13 mouse cellular contexts compared by ENCODE assay signal in the genomic region with DNA sequence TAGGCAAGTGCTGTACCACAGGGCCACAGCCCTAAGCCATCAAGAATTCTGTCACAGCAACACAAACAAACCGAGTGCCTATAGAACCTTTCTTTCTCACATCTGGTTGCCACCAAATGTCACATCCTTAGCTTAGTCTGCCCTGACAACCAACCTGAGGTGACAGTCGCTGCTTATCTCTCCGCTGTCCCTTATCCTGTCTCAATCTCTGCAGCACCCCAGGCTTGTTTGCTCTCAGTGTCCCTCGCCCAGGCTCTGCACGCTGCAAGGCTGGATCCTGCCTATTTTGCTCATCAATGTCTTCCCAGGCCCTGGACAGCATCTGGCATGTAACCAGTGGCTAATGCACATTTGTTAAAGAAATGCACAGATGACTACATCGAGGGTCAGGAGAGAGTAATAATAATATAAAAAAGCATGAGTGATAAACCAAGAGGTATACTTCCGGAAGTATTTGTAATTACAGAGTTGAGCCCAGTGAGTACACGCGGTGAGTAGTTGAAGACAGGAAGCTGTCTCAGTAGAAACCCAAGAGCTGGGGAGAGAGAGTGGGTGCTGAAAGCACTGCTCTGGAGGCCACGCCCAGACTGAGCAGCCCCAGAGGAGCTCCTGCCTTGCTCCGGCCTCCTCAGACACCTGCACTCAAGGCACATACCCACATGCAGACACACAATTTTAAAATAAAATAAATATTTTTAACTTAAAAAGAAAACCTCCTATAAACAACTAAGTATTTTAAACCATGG. TPM values are rescaled to one million over a fixed set of nuclear protein-coding genes. Genes with fewer than 3 reads are reported as not detected.
DNase-seq lines count a peak whose midpoint lies in the region; ATAC-seq and TF ChIP-seq lines count a peak whose summit lies in the region.
"Had no signal": no experiment of that assay in that cellular context is flagged by ENCODE, and none has a peak within 500 bp of the region (broad histone marks: within the 10 kb centered on the region; RNA-seq: fewer than 3 reads in every experiment).

No protein-coding gene starts in this region.

- no peak for TF ChIP-seq CTCF in layer of hippocampus, adult 2 months (conservative IDR thresholded peaks at IDR 0.05)

- no peak overlapping the region for H3K4me3 ChIP-seq in layer of hippocampus, adult 2 months
- no peak overlapping the region for H3K4me3 ChIP-seq in embryonic facial prominence, embryonic 10.5 days
- H3K4me3 ChIP-seq: limb, embryonic 13.5 days had no signal

- no peaks in the 10 kb centered on the region for H3K9me3 ChIP-seq in embryonic facial prominence, embryonic 10.5 days
- H3K9me3 ChIP-seq: limb, embryonic 13.5 days had no signal

- H3K27ac ChIP-seq in layer of hippocampus, adult 2 months = peak overlapping the region; percentile 36; the same call in 1 of the 2 replicates
- no peak overlapping the region for H3K27ac ChIP-seq in embryonic facial prominence, embryonic 10.5 days (replicated peaks)
- H3K27ac ChIP-seq: limb, embryonic 13.5 days had no signal

- ATAC-seq in CD4-positive, CD25-positive, alpha-beta regulatory T cell, adult 4 months = peak; percentile 99
- ATAC-seq in inflammation-experienced regulatory T-cells, adult 6 months = peak; percentile 100

- 75% methylated on average over 11 of the region's 11 CpGs for WGBS in embryonic facial prominence, embryonic 10.5 days

- peaks cover 49% of the 10 kb centered on the region for H3K4me1 ChIP-seq in embryonic facial prominence, embryonic 10.5 days

- H3K36me3 ChIP-seq in embryonic facial prominence, embryonic 10.5 days (replicated peaks) = peaks cover 21% of the 10 kb centered on the region; the same call in 1 of the 2 replicates
- H3K36me3 ChIP-seq: limb, embryonic 13.5 days had no signal

- no peak for DNase-seq in layer of hippocampus, adult 2 months (ENCODE audit: low spot score in 2 of 2)
- no peak for DNase-seq in layer of hippocampus, adult 11-12 months (ENCODE audit: low spot score)
- DNase-seq in thymus, postnatal 14 days = peak; percentile 84
- DNase-seq in left cerebral cortex, adult 11 months (ENCODE audit: low spot score) = no peak
- no peak for DNase-seq in yolk sac, embryonic 10.5 days (ENCODE audit: low spot score)
- no peak for DNase-seq in embryonic facial prominence, embryonic 10.5 days (ENCODE audit: low spot score)
- DNase-seq: embryo, embryonic 11 days; layer of hippocampus, postnatal 36 days; lung, embryonic 14.5 days; midbrain, embryonic 14.5 days had no signal

- H3K27me3 ChIP-seq in embryonic facial prominence, embryonic 10.5 days (replicated peaks; ENCODE audit: low read depth, poor library complexity, severe bottlenecking) = no peaks in the 10 kb centered on the region
- H3K27me3 ChIP-seq: limb, embryonic 13.5 days had no signal

RNA-seq across cellular contexts. Expression of gene Ankrd13b, which starts 5.8 kb away (rescaled TPM):
- total RNA-seq in layer of hippocampus, adult 2 months (2021) = 10 to 100 TPM; 80.1 to 81.7 TPM
- 1 to 10 TPM; 1.3 to 1.4 TPM for polyA plus RNA-seq in CD4-positive, CD25-positive, alpha-beta regulatory T cell, adult 4 months (2017; shearing (Covaris generic))
- polyA plus RNA-seq in inflammation-experienced regulatory T-cells, adult 6 months (2017; shearing (Covaris generic)) = 1 to 10 TPM in 1 of 3 experiments, under 1 TPM in 2; 0.39 to 1.6 (median 0.91) TPM
- 11.8 and 13.1 TPM in 2 replicates for polyA plus RNA-seq in embryonic facial prominence, embryonic 10.5 days (2016; fragmentation: Nextera tagmentation; extraction: Ambion mirVana)

RNA-seq across cellular contexts. Expression of gene Git1, which starts 9.7 kb away (rescaled TPM):
- 100 to 1,000 TPM; 295 to 316 TPM for total RNA-seq in layer of hippocampus, adult 2 months (2021)
- polyA plus RNA-seq in CD4-positive, CD25-positive, alpha-beta regulatory T cell, adult 4 months (2017; shearing (Covaris generic)) = 10 to 100 TPM in 1 of 2 experiments, 1 to 10 TPM in 1; 9.6 to 10.9 TPM
- polyA plus RNA-seq in inflammation-experienced regulatory T-cells, adult 6 months (2017; shearing (Covaris generic)) = 10 to 100 TPM in 2 of 3 experiments, 1 to 10 TPM in 1; 9.4 to 13.7 (median 11.0) TPM
- 13.0 and 13.2 TPM in 2 replicates for polyA plus RNA-seq in embryonic facial prominence, embryonic 10.5 days (2016; fragmentation: Nextera tagmentation; extraction: Ambion mirVana)

RNA-seq across cellular contexts. Expression of gene Coro6, which starts 21.5 kb away (rescaled TPM):
- total RNA-seq in layer of hippocampus, adult 2 months (2021) = 10 to 100 TPM; 12.7 to 14.1 TPM
- polyA plus RNA-seq in CD4-positive, CD25-positive, alpha-beta regulatory T cell, adult 4 months (2017; shearing (Covaris generic)) = not detected
- not detected for polyA plus RNA-seq in inflammation-experienced regulatory T-cells, adult 6 months (2017; shearing (Covaris generic))
- polyA plus RNA-seq in embryonic facial prominence, embryonic 10.5 days (2016; fragmentation: Nextera tagmentation; extraction: Ambion mirVana) = not detected in 2 replicates

RNA-seq across cellular contexts. Expression of gene Abhd15, which starts 31.2 kb away (rescaled TPM):
- 1 to 10 TPM; 1.4 to 1.7 TPM for total RNA-seq in layer of hippocampus, adult 2 months (2021)
- polyA plus RNA-seq in CD4-positive, CD25-positive, alpha-beta regulatory T cell, adult 4 months (2017; shearing (Covaris generic)) = 1 to 10 TPM; 2.0 to 3.7 TPM
- 1 to 10 TPM in 2 of 3 experiments, under 1 TPM in 1; 0.88 to 3.8 (median 3.5) TPM for polyA plus RNA-seq in inflammation-experienced regulatory T-cells, adult 6 months (2017; shearing (Covaris generic))
- 5.8 and 6.8 TPM in 2 replicates for polyA plus RNA-seq in embryonic facial prominence, embryonic 10.5 days (2016; fragmentation: Nextera tagmentation; extraction: Ambion mirVana)

RNA-seq across cellular contexts. Expression of gene Trp53i13, which starts 32.1 kb away (rescaled TPM):
- 1 to 10 TPM; 5.7 to 7.4 TPM for total RNA-seq in layer of hippocampus, adult 2 months (2021)
- 1 to 10 TPM; 5.9 to 8.5 TPM for polyA plus RNA-seq in CD4-positive, CD25-positive, alpha-beta regulatory T cell, adult 4 months (2017; shearing (Covaris generic))
- polyA plus RNA-seq in inflammation-experienced regulatory T-cells, adult 6 months (2017; shearing (Covaris generic)) = 10 to 100 TPM in 1 of 3 experiments, 1 to 10 TPM in 2; 8.5 to 14.3 (median 8.7) TPM
- 33.1 and 35.0 TPM in 2 replicates for polyA plus RNA-seq in embryonic facial prominence, embryonic 10.5 days (2016; fragmentation: Nextera tagmentation; extraction: Ambion mirVana)
